Mouse (Mus musculus) ZHBTc4 (cell line): Measurements from ENCODE around the gene Tmem229b.
"Not testable (repeated sequence)": the region's sequence is repeated elsewhere in the genome, so short reads cannot be mapped to it uniquely, and the experiment has no call there.

Experiments
- DNase-seq: peaks from one replicate; pipeline ENCODE4 v3.0.0-alpha.2; 2011; ENCODE audit warnings: low read depth, low spot score

Gene Tmem229b

GRCm38 (mm10) chr12:79006478-79007125, 825 bp downstream of the Tmem229b start:
- DNase-seq, result peak; percentile 65

GRCm38 (mm10) chr12:79006076-79006475, 1.4 kb downstream of the Tmem229b start:
- DNase-seq, result no peak

DNA sequence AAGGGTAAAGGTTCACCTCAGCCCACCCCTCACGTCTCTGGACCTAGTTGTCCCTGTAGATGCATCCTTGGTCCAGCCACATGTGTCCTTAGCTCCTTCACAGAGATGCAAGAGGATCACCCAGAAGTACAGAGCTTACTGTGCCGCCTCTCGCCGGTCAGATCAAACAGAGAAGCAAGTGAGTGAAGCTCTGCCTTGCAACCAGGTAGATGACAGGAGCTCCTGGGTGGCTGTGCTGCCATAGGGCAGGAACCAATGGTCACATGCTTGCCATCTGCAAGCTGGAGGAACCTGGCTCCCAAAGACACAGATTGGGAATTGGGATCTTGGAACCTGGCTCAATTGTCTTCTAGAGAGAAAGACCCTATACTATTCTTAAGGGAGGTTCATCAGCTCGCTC, 2.0 kb downstream of the Tmem229b start:
- no peak for DNase-seq

- no peak for DNase-seq
These were observed 4.4 kb downstream of the Tmem229b start for GRCm38 (mm10) chr12:79002978-79003377.

- no peak for DNase-seq
These were observed 5.0 kb downstream of the Tmem229b start for GRCm38 (mm10) chr12:79002406-79002805.

- peak; percentile 80 for DNase-seq
These were observed 10.7 kb downstream of the Tmem229b start for GRCm38 (mm10) chr12:78996711-78997110.

DNA sequence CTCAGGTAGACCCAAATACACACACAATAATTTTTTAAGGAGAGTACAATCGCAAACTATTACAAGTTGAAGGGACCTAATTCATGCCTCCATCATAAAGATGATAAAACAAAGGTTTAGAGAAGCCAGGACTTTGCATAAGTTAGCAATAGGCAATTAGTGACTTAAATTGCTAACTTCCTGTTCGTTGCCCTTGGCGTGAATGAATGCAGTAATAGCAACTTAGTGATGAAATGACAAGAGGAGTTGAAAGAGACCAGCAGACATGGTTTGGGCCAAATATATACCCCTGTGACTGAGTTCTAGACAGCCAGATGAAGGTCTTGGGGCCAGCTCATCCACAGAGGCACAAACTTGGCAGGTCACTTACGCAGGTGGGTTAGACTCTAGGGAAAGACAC, 11.2 kb downstream of the Tmem229b start:
- no peak for DNase-seq

- peak; percentile 40 for DNase-seq
These were observed 19.8 kb downstream of the Tmem229b start for GRCm38 (mm10) chr12:78987581-78988081.

GRCm38 (mm10) chr12:78984035-78984432, 23.4 kb downstream of the Tmem229b start:
- DNase-seq, result no peak

- no peak for DNase-seq
These were observed 24.0 kb downstream of the Tmem229b start for GRCm38 (mm10) chr12:78983296-78984034.

GRCm38 (mm10) chr12:78981938-78982825, 25.2 kb downstream of the Tmem229b start:
- DNase-seq, result no peak

DNA sequence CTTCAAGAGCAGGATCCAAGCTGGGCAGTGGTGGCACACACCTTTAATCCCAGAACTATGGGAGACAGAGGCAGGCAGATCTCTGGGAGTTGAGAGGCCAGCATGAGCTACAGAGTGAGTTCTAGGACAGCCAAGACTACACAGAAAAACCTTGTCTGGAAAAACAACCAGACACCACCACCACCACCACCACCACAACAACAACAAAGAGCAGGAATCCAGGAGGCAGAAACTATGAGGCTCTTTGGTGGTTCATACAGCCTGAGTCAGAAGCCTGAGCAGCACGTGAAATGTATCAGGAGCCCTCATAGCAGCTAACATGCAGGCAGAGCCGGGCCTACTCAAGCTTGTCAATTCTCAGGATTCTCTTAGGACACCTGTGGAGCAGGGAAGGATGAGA, 26.3 kb downstream of the Tmem229b start:
- no peak for DNase-seq

- no peak for DNase-seq
These were observed 26.7 kb downstream of the Tmem229b start for GRCm38 (mm10) chr12:78980683-78981091.

- no peak for DNase-seq
These were observed 29.9 kb downstream of the Tmem229b start for GRCm38 (mm10) chr12:78977552-78977951.

DNA sequence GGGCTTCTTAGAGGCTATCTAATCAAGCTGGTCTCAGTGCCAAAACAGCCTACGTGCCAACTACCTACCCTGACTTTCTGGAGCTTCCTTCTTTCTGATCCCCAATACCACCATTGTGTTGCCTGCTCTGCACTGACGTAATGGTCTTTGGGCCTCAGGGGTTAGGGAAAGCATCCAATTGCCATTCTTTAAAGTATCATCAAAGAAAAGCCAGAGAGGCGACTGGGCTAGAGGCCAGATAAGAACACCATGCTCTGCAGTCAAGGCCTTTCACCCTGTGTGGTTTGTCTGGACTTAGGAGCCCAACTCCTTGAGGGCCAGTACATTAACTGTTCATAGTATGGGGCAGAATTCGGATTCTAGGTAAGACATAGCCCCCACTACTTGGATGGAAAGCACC, 30.3 kb downstream of the Tmem229b start:
- no peak for DNase-seq

GRCm38 (mm10) chr12:78975836-78976235, 31.6 kb downstream of the Tmem229b start:
- no peak for DNase-seq

GRCm38 (mm10) chr12:78974767-78975166, 32.7 kb downstream of the Tmem229b start:
- no peak for DNase-seq

- no peak for DNase-seq
These were observed 33.6 kb downstream of the Tmem229b start for GRCm38 (mm10) chr12:78973779-78974178.

- DNase-seq, result no peak
These were observed 35.8 kb downstream of the Tmem229b start for GRCm38 (mm10) chr12:78971649-78972048.

DNA sequence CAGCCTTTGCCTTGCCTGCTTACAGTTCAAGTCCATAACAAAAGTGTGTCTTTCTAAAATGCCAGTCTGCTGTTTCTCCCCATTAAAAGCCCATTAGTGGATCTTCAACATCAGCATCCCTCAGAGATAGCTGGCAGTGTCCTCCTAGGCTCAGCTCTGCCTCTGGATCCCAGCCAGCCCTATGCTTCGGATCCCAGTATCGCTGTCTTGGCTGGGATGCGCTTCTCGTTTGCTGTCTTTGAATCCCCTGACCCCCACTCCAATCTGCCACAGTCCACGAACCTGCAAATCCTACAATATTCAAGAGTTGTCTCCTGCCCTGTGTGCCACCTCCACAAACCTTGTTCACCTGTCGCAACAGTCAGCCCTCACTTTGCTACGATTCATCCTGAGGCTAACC, 36.7 kb downstream of the Tmem229b start:
- DNase-seq, result no peak

DNA sequence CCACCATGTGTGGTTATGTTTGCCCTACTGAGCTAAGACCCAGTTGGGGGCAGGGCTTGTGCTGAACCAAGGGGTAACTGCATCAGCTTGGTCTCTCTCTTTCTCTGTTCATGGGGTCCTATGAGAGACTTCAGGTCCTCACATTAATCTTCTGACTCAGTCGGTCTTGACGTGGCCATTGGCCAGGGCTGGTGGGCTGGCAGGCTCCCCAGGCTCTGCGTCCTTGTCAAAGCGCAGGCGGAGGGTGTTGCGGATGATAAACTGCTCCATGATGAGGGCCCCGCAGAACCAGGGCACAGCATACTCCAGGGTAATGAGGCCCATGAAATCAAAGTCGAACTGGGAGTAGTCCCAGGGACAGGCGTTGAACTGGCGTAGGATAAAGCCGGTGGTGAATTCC, 42.9 kb downstream of the Tmem229b start:
- DNase-seq, result not testable (repeated sequence)

GRCm38 (mm10) chr12:78956405-78956804, 51.0 kb downstream of the Tmem229b start:
- no peak for DNase-seq
